ENCODE assay signal across 24 mouse cellular contexts in genomic region chr7:92197621-92198020, GRCm38 (mm10).
DNase-seq lines count a peak whose midpoint lies in the region; ATAC-seq lines count a peak whose summit lies in the region.
"Had no signal": no experiment of that assay in that cellular context is flagged by ENCODE, and none has a peak within 500 bp of the region (broad histone marks: within the 10 kb centered on the region; RNA-seq: fewer than 3 reads in every experiment).

No protein-coding gene starts in this region.

- ATAC-seq in frontal cortex, adult (ENCODE audit: low TSS enrichment), result peak; percentile 59
- ATAC-seq: forebrain, embryonic 14.5 days; lung, postnatal 0 days; midbrain, embryonic 15.5 days; Patski had no signal

- intact Hi-C loops in left cerebral cortex, postnatal 4 days (cut with DNase I), result no loop called here

- no peak for DNase-seq in frontal cortex, postnatal 14 days (ENCODE audit: low spot score in 2 of 2)
- DNase-seq in brain, adult 2 months (ENCODE audit: low read depth, low spot score), result peak; percentile 91
- DNase-seq in cerebellum, adult 8-10 months, result peak; percentile 55
- DNase-seq in cerebellum, postnatal 36 days, result peak; percentile 43 to 60
- no peak for DNase-seq in lung, postnatal 4 days
- DNase-seq in heart, adult 9 months (ENCODE audit: low spot score in 2 of 2), result no peak
- no peak for DNase-seq in left cerebral cortex, postnatal 4 days
- DNase-seq: adrenal gland, postnatal 25 days; embryo, embryonic 11 days; gastrocnemius, adult 2 months; gastrocnemius, postnatal 36 days; heart, adult 18-20 months; heart, postnatal 4 days; kidney, adult 11 months; kidney, postnatal 25 days; liver, embryonic 13.5 days; lung, adult 18-20 months; right cerebral cortex, postnatal 14 days; thymus, postnatal 14 days had no signal

Comparison
In these comparisons a context has a peak if more than half of its experiments do, and no peak if none do; other contexts are left out.
1. DNase-seq: peak in brain, adult 2 months (single experiment), cerebellum, adult 8-10 months (single experiment) and cerebellum, postnatal 36 days (2 of 2); none in frontal cortex, postnatal 14 days (0 of 2), lung, postnatal 4 days (0 of 2), heart, adult 9 months (0 of 2) and left cerebral cortex, postnatal 4 days (single experiment).